In the genomic region with DNA sequence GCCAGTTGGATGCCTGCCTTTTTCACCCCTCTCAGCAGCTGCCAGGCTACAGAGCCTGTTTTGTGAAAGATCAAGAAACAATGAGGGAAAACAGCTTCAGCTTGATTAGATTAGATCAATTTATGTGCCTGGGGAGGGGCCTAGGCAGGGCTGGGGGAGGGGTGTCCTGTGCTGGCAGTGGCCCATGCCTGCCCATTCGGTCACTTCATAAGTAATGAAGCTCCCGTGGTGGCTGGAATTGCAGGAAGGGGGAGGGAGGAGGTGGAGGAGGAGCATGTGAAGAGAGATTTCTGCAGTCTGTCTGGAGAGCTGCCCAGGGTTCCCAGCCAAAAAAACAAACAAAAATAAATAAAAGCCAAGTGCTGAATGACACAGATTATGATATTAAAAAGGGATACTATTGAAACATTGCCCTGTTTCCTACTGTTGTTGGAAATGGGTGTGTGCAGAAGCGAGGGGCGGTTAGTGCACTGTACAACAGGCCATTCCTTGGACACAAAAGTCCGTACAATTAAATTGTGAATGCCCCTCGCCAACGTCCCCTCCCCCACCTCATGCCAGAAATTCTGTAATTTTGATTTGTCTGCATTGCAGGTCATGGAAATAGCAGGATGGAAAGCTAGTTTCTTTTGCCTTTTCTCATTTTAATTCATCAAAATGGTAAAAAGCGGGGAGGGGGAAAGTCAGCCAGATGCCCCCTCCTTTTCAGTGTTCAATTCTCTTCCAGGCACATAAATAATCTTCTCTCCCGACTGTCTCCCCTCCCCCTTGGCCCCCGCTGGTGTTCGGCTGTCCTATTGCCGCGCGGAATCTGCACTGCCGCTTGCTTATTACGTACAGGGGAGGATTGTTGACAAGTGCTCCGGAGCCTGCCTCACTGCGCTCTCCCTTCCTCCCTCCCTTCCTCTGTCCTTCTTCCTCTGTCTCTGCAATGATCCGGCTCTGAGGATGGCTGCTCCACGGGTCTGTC, we compare ENCODE assay signal across 9 mouse cellular contexts.
A peak's percentile ranks its signal among the peaks of the same experiment; 100 is the strongest.
DNase-seq lines count a peak whose midpoint lies in the region; ATAC-seq and TF ChIP-seq lines count a peak whose summit lies in the region.
"Had no signal": no experiment of that assay in that cellular context is flagged by ENCODE, and none has a peak within 500 bp of the region (broad histone marks: within the 10 kb centered on the region; RNA-seq: fewer than 3 reads in every experiment).

No protein-coding gene starts in this region.

- no peaks in the 10 kb centered on the region for H3K9me3 ChIP-seq in intestine, postnatal 0 days (ENCODE audit: control insufficient read depth)

- no peak for TF ChIP-seq CTCF in intestine, postnatal 0 days (IDR thresholded peaks at IDR 0.05; ENCODE audit: low read depth)

- intact Hi-C loops in left cerebral cortex, postnatal 14 days (cut with DNase I) = loop anchor here (10.0 kb wide), 1 partner anchor 975 kb away; no protein-coding TSS in a partner anchor

- H3K36me3 ChIP-seq in intestine, postnatal 0 days (ENCODE audit: control insufficient read depth, insufficient read depth) = no peaks in the 10 kb centered on the region

- peak overlapping the region; percentile 56 for H3K4me2 ChIP-seq in intestine, postnatal 0 days (replicated peaks; ENCODE audit: low read depth)

- peak overlapping the region; percentile 17 for H3K4me3 ChIP-seq in intestine, postnatal 0 days (ENCODE audit: low read depth, low read length)
- H3K4me3 ChIP-seq: erythroblast, embryonic 14.5 days had no signal

- DNase-seq in adrenal gland, postnatal 14 days = peak; percentile 90
- peak; percentile 85 for DNase-seq in embryo, embryonic 9.5 days (ENCODE audit: extremely low spot score)
- peak; percentile 32 to 60 for DNase-seq in gastrocnemius, postnatal 4 days (ENCODE audit: low spot score in 2 of 2)
- DNase-seq in left cerebral cortex, postnatal 14 days (ENCODE audit: low spot score in 2 of 2) = peak; percentile 65 to 76
- DNase-seq in mesoderm, embryonic 11.5 days (ENCODE audit: low read depth, low spot score) = peak; percentile 90
- DNase-seq in right cerebral cortex, postnatal 4 days = peak; percentile 72

- H3K4me1 ChIP-seq in intestine, postnatal 0 days (replicated peaks; ENCODE audit: control insufficient read depth, insufficient read depth, low read length) = no peaks in the 10 kb centered on the region

- no peak overlapping the region for H3K9ac ChIP-seq in intestine, postnatal 0 days (ENCODE audit: low read depth, low read length)

- no peak overlapping the region for H3K27ac ChIP-seq in intestine, postnatal 0 days (ENCODE audit: low read depth, low read length)

- ATAC-seq in intestine, postnatal 0 days = peak; percentile 36; the same call in 1 of the 2 replicates
- ATAC-seq in inflammation-experienced regulatory T-cells, adult 6 months = no peak

- no peaks in the 10 kb centered on the region for H3K27me3 ChIP-seq in intestine, postnatal 0 days (replicated peaks; ENCODE audit: control insufficient read depth, insufficient read depth, low read length)

- WGBS in intestine, postnatal 0 days = 18% methylated on average over 20 of the region's 20 CpGs
